Mouse (Mus musculus): Measurements from ENCODE around the gene Polr2l.

- TF ChIP-seq POLR2A (IDR thresholded peaks at IDR 0.05; ENCODE audit: insufficient read depth, low read depth, low read length) (no peak), CTCF (IDR thresholded peaks at IDR 0.05; ENCODE audit: insufficient read depth, low read depth, low read length) (no peak)
These were observed 51.1 kb downstream of the Polr2l start for GRCm38 (mm10) chr7:141423811-141424210.

Measured in olfactory bulb, adult 2 months (tissue).